Mouse (Mus musculus) midbrain, embryonic 12.5 days (tissue): Measurements from ENCODE around the gene Ptger1. TPM values are rescaled to one million over a fixed set of nuclear protein-coding genes. Genes with fewer than 3 reads are reported as not detected.

Experiments
- ATAC-seq: fragments of 200-750 bp; cut with Nextera tagmentation; 2 replicates; pipeline ENCODE4 v1.8.0; 2017; ENCODE audit warnings: low read depth, moderate TSS enrichment, moderate library complexity; ENCODE audit not compliant: low FRiP score
- H3K27ac ChIP-seq: fragments of 300-500 bp; sonication (generic); replicated peaks from 2 replicates; pipeline ENCODE4 v1.5.1; 2016; ENCODE audit warnings: mild to moderate bottlenecking
- H3K27me3 ChIP-seq: fragments of 300-500 bp; sonication (generic); 2 replicates; pipeline ENCODE4 v1.6.1; 2016; ENCODE audit warnings: mild to moderate bottlenecking
- H3K36me3 ChIP-seq: fragments of 300-500 bp; sonication (generic); 2 replicates; pipeline ENCODE4 v1.6.1; 2016
- H3K4me1 ChIP-seq: fragments of 300-500 bp; sonication (generic); 2 replicates; pipeline ENCODE4 v1.6.1; 2016
- H3K4me2 ChIP-seq: fragments of 300-500 bp; sonication (generic); replicated peaks from 2 replicates; pipeline ENCODE4 v1.6.1; 2016; ENCODE audit warnings: mild to moderate bottlenecking, moderate library complexity
- H3K4me3 ChIP-seq: fragments of 300-500 bp; sonication (generic); 2 replicates; pipeline ENCODE4 v1.5.1; 2016; ENCODE audit warnings: mild to moderate bottlenecking
- H3K9ac ChIP-seq: fragments of 300-500 bp; sonication (generic); replicated peaks from 2 replicates; pipeline ENCODE4 v1.6.1; 2016; ENCODE audit warnings: mild to moderate bottlenecking, moderate library complexity
- H3K9me3 ChIP-seq: fragments of 300-500 bp; sonication (generic); 2 replicates; pipeline ENCODE4 v1.6.1; 2016; ENCODE audit warnings: mild to moderate bottlenecking
- WGBS: fragments of 180-500 bp; shearing (Covaris S2); methylation state at CpG from one replicate; pipeline ENCODE4 v1.1.7; 2016; 5-methylcytosine and 5-hydroxymethylcytosine counted together
- polyA plus RNA-seq: library from polyadenylated mRNA; unstranded; fragments of >200 nt; fragmentation: Nextera tagmentation; extraction: Ambion mirVana; gene quantifications from 2 replicates; pipeline ENCODE4 v1.2.1, GENCODE M21; 2016

Ptger1 gene
- polyA plus RNA-seq, 1 experiment from 2014 or later, result 0.75 TPM

DNA sequence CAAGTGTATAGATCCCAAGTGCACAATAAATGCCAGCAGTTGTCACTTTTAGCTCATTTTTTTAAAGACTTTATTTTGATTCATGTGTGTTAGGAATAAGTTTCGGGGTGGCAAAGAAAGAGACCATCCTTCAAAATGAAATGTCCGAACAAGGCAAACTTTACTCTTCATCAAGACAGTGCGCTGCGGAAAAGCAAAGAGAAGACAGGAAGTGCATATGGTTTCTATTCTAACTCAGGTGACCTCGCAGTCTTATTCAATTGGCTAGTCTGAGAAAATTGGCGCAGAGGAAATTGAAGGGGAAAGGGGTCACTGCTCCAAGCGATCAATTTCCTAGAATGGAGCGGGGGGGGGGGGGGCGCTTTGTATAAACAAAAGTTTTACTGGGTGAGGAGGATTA is 33.1 kb downstream of the Ptger1 start:
- WGBS, result 58% methylated on average over 9 of the region's 9 CpGs
- H3K27me3 ChIP-seq, result peaks cover 6% of the 10 kb centered on the region; the same call in 1 of the 2 replicates
- peak overlapping the region; percentile 96 for H3K9ac ChIP-seq
- no peaks in the 10 kb centered on the region for H3K9me3 ChIP-seq
- peak overlapping the region; percentile 71; the same call in 1 of the 2 replicates for H3K27ac ChIP-seq
- peak overlapping the region; percentile 96 for H3K4me2 ChIP-seq
- no peak for ATAC-seq
- peaks cover 23% of the 10 kb centered on the region for H3K4me1 ChIP-seq
- no peaks in the 10 kb centered on the region for H3K36me3 ChIP-seq
- peak overlapping the region; percentile 87 for H3K4me3 ChIP-seq

DNA sequence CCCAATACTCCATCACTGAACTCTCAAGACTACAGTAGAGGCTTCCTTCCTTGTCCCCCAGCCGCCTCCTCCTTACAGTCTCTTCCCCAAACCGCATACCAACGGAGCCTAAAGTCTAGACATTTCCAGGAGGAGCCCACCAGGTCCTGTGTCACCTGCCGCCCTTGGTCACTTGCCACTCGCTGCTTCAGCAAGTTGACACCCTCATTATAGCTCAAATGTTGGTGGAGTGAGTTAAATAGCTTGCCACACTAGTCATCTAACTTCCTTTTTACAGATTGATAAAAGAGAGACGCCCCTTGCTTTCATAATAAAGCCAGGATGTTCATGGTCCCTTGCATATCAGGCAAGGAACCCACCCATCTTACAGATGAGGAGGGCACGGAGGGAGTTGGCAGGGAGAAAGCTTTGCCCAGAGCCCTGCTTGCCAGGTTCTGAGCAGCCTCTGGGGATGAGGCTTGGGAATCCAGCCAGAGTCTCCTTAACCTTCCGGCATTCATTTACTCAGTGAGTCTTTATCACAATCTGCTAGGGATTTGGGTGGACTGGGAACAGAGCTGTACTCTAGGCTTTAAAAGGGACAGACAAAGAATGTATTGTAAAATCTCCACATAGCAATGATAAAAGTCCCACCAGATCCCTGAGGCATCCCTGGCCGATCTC is 34.1 kb downstream of the Ptger1 start:
- WGBS, result 85% methylated on average over 9 of the region's 9 CpGs
- H3K9ac ChIP-seq, result no peak overlapping the region
- no peaks in the 10 kb centered on the region for H3K36me3 ChIP-seq
- no peak for ATAC-seq
- H3K27ac ChIP-seq, result no peak overlapping the region
- no peak overlapping the region for H3K4me2 ChIP-seq
- peaks cover 6% of the 10 kb centered on the region; the same call in 1 of the 2 replicates for H3K27me3 ChIP-seq
- no peak overlapping the region for H3K4me3 ChIP-seq
- peaks cover 23% of the 10 kb centered on the region for H3K4me1 ChIP-seq
- H3K9me3 ChIP-seq, result no peaks in the 10 kb centered on the region

DNA sequence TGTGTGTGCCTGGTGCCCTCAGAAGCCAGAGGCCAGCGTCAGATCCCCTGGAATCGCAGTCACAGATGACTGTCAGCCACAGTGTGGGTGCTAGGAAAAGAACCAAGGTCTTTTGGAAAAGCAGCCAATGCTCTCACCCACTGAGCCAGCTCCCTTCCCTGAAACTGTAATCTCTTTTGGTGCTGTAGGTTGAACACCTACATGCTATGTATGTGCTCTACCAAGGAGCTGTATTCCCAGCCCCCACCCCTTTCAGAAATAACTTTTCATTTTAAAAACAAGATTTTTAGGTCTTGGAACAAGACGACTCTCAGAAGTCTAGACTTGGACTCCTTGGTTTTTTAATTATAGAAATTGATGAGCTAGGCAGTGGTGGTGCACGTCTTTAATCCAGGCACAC is 36.9 kb downstream of the Ptger1 start:
- Histone ChIP-seq H3K9ac (no peak overlapping the region), H3K4me2 (no peak overlapping the region), H3K36me3 (no peaks in the 10 kb centered on the region), H3K27me3 (peaks cover 6% of the 10 kb centered on the region; the same call in 1 of the 2 replicates), H3K9me3 (no peaks in the 10 kb centered on the region), H3K27ac (no peak overlapping the region), H3K4me3 (no peak overlapping the region), H3K4me1 (peaks cover 9% of the 10 kb centered on the region)
- ATAC-seq, result no peak
- 80% methylated on average over 4 of the region's 4 CpGs for WGBS

DNA sequence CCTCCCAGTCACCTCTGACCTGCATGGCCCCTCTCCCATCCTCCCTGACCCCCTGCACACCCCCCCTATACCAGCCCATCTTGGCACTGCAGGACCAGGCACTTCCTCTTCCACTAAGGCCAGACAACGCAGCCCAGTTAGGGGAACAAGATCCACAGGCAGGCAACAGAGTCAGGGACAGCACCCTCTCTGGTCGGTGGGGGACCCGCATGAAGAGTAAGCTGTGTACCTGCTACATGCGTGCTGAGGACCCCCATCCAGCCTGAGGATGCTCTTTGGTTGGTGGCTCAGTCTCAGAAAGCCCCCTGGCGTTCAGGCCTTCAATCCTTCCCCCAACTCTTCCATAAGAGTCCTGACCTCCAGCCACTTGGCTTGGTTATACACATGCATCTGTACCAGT is 39.9 kb downstream of the Ptger1 start:
- Histone ChIP-seq H3K9me3 (no peaks in the 10 kb centered on the region), H3K27ac (no peak overlapping the region), H3K36me3 (no peaks in the 10 kb centered on the region), H3K4me3 (no peak overlapping the region), H3K9ac (no peak overlapping the region), H3K4me1 (no peaks in the 10 kb centered on the region), H3K4me2 (no peak overlapping the region), H3K27me3 (peaks cover 6% of the 10 kb centered on the region; the same call in 1 of the 2 replicates)
- ATAC-seq, result no peak
- WGBS, result 69% methylated on average over 5 of the region's 5 CpGs

DNA sequence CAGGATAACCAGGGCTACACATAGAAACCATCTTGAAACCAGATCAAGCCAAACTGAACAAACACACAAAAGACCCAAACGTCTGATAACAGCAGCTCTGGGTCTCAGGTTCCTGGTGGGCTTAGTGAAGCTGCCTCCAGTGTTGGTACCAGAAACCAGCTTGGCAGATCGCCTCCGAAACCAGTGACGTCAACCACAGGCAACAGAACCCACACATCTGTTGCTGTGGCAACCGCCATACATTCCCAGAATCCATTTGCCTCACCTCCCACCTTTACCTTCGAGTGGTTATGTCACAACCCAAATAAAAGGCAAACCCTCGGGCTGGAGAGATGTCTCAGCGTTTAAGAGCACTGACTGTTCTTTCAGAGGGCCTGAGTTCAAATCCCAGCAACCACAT is 41.1 kb downstream of the Ptger1 start:
- Histone ChIP-seq H3K27me3 (peaks cover 11% of the 10 kb centered on the region; the same call in 1 of the 2 replicates), H3K4me1 (no peaks in the 10 kb centered on the region), H3K27ac (no peak overlapping the region), H3K4me2 (no peak overlapping the region), H3K9me3 (no peaks in the 10 kb centered on the region), H3K4me3 (no peak overlapping the region), H3K9ac (no peak overlapping the region), H3K36me3 (no peaks in the 10 kb centered on the region)
- WGBS, result 80% methylated on average over 8 of the region's 8 CpGs
- no peak for ATAC-seq

DNA sequence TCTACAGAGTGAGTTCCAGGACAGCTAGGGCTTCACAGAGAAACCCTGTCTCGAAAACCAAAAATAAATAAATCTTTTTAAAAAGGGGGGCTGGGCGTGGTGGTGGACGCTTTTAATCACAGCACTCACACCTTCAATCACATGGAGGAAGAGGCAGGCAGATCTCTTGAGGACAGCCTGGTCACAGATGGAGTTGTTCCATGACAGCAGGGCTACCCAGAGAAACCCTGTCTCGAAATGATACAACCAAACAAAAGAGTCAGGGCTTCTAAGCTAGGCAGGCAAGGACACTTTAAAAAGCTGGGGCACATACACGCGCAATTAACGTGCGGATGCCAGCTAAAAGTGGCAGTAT is 48.2 kb downstream of the Ptger1 start:
- no peaks in the 10 kb centered on the region for H3K9me3 ChIP-seq
- peaks cover 8% of the 10 kb centered on the region for H3K36me3 ChIP-seq
- ATAC-seq, result no peak
- peaks cover 18% of the 10 kb centered on the region for H3K4me1 ChIP-seq
- H3K9ac ChIP-seq, result peak overlapping the region; percentile 43; the same call in 1 of the 2 replicates
- 17% methylated on average over 8 of the region's 8 CpGs for WGBS
- H3K27me3 ChIP-seq, result 0 out of 2 replicates have a peak, but pooled peaks cover 5% of the 10 kb centered on the region
- H3K4me2 ChIP-seq, result peak overlapping the region; percentile 97
- H3K4me3 ChIP-seq, result peak overlapping the region; percentile 92
- H3K27ac ChIP-seq, result no peak overlapping the region

DNA sequence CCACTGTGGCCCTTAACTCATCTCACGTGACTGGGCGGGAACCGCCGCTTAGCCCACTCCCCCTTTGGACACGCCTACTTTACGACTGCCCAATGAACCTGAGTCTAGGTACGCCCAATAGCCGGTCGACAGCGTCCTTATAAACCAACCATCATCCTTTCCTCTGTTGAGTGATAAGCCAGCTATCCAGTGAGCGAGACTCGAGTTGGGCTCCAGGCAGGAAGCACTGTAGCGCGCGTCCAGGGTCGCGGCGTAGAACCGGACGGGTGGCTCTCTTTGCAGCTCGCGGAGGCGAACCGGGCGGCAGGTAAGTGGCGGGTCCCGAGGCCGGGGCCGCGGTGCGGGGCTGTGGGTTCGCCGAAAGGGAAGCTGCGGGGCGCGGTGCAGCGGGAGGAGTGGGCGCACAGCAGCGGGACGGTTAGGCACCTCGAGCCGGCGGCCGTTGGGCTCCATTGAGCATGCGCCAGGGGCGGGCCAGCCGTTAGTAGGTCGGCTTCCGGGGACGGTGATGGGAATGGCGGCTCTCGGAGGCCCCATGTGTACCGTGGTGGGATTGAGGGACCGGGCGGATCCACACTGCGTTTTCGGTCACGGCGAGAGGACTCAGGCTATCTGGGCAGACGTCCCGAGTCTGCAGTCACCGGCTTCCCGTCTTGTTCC is 48.7 kb downstream of the Ptger1 start, which contains the start of gene Ddx39:
Ddx39 (plus strand) TSS at position 147 of the 660 bp plus-strand sequence.
- peak within 1 kb of the TSS; percentile 97 for H3K4me2 ChIP-seq
- H3K4me1 ChIP-seq, result peaks cover 18% of the 10 kb centered on the region
- H3K27me3 ChIP-seq, result 0 out of 2 replicates have a peak, but pooled peaks cover 5% of the 10 kb centered on the region
- ATAC-seq, result peak; percentile 100
- under 1% methylated on average over 61 of the region's 63 CpGs for WGBS
- peak within 1 kb of the TSS; percentile 89 for H3K27ac ChIP-seq
- H3K9me3 ChIP-seq, result no peaks in the 10 kb centered on the region
- peak within 1 kb of the TSS; percentile 83 for H3K9ac ChIP-seq
- H3K36me3 ChIP-seq, result peaks cover 13% of the 10 kb centered on the region
- H3K4me3 ChIP-seq, result peak within 1 kb of the TSS; percentile 92

DNA sequence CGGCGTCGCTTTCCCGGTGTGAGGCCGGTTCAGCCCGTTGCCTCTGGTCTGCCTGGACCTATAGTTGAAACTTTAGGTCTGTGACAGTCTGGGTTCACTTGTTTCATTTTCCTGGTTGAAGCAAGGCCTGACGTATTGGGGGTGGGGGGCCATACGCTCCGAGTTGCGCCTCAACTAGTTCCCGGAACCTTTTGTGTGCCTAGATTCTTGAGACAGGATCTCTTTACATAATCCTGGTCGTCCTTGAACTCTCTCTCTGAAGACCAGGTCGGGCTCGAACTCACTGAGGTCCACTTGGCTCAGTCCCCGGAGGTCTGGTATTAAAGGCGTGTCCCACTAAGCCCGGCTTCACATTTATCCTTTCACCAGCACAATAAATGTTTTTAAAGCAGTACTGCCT is 49.3 kb downstream of the Ptger1 start:
- Histone ChIP-seq H3K27ac (peak overlapping the region; percentile 89), H3K4me2 (peak overlapping the region; percentile 97), H3K4me1 (peaks cover 18% of the 10 kb centered on the region), H3K9me3 (no peaks in the 10 kb centered on the region), H3K9ac (peak overlapping the region; percentile 83), H3K36me3 (peaks cover 19% of the 10 kb centered on the region), H3K4me3 (peak overlapping the region; percentile 92), H3K27me3 (0 out of 2 replicates have a peak, but pooled peaks cover 5% of the 10 kb centered on the region)
- no peak for ATAC-seq
- 2% methylated on average over 17 of the region's 17 CpGs for WGBS

DNA sequence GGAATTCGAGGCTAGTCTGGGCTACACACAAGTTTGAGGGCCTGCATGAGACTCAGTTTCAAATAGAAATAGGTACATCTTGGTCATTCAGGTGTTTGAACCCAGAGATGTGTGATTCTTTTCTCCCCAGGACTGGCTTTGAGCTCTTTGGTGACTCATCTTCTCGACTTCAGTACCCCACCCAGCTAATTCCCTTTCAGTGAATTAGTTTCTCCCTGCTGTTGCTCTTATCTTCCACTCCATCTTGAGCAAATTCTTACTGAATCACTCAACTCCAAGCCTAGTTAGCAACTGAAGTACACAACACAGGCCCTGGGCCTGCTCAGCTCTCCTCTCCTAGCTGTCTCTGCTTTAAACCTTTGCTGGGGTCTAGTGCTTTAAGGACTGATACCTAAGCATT is 50.1 kb downstream of the Ptger1 start:
- no peaks in the 10 kb centered on the region for H3K9me3 ChIP-seq

DNA sequence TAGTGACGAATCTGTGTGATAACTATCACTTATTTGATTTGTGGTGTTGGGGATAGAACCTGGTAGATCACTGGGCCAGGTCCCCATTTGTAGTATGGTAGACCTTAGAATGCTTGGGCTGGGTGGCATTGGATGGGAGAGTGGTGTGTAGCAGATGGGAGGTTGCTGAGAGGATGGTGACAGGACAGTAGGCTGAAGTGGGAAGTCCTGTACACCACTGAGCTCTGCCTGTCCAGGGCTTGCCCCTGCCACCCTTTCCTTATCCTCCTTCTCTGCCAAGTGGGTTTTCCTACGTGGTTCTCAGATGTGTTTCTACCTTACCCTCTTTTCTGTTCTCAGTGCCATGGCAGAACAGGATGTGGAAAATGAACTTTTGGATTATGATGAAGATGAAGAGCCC is 52.6 kb downstream of the Ptger1 start:
- H3K4me3 ChIP-seq, result no peak overlapping the region
- peaks cover 52% of the 10 kb centered on the region for H3K36me3 ChIP-seq
- no peaks in the 10 kb centered on the region for H3K27me3 ChIP-seq
- 88% methylated on average over 2 of the region's 2 CpGs for WGBS
- H3K27ac ChIP-seq, result no peak overlapping the region
- no peak overlapping the region for H3K9ac ChIP-seq
- H3K4me1 ChIP-seq, result peaks cover 18% of the 10 kb centered on the region
- H3K9me3 ChIP-seq, result no peaks in the 10 kb centered on the region
- H3K4me2 ChIP-seq, result no peak overlapping the region
- ATAC-seq, result no peak

More for the DNA sequence above, 50.1 kb downstream of the Ptger1 start:
- Histone ChIP-seq H3K36me3 (peaks cover 27% of the 10 kb centered on the region), H3K4me3 (peak overlapping the region; percentile 92; the same call in 1 of the 2 replicates), H3K27ac (no peak overlapping the region), H3K4me1 (peaks cover 18% of the 10 kb centered on the region), H3K27me3 (0 out of 2 replicates have a peak, but pooled peaks cover 5% of the 10 kb centered on the region), H3K4me2 (peak overlapping the region; percentile 97), H3K9ac (no peak overlapping the region)
- 71% methylated on average over 2 of the region's 2 CpGs for WGBS
- no peak for ATAC-seq

DNA sequence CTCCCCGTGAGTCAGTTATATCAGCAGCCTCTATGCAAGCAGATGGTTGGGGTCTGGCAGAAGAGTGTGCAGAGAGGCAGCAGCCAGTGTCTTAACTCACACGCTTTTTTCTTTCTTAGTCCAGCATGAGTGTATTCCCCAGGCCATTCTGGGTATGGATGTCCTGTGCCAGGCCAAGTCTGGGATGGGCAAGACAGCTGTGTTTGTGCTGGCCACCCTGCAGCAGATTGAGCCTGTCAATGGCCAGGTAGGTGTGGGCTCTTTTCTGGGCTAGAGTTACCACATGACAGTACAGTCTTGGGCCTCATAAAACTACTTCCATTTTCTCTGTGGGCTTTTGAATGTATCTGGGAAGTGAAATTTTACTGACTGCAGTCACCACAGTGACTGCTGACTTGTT is 53.2 kb downstream of the Ptger1 start:
- no peaks in the 10 kb centered on the region for H3K27me3 ChIP-seq
- no peak overlapping the region for H3K4me2 ChIP-seq
- no peaks in the 10 kb centered on the region for H3K9me3 ChIP-seq
- peaks cover 58% of the 10 kb centered on the region for H3K36me3 ChIP-seq
- no peak overlapping the region for H3K9ac ChIP-seq
- WGBS, result 86% methylated on average over 2 of the region's 2 CpGs
- no peak for ATAC-seq
- no peak overlapping the region for H3K27ac ChIP-seq
- peaks cover 18% of the 10 kb centered on the region for H3K4me1 ChIP-seq
- no peak overlapping the region for H3K4me3 ChIP-seq

DNA sequence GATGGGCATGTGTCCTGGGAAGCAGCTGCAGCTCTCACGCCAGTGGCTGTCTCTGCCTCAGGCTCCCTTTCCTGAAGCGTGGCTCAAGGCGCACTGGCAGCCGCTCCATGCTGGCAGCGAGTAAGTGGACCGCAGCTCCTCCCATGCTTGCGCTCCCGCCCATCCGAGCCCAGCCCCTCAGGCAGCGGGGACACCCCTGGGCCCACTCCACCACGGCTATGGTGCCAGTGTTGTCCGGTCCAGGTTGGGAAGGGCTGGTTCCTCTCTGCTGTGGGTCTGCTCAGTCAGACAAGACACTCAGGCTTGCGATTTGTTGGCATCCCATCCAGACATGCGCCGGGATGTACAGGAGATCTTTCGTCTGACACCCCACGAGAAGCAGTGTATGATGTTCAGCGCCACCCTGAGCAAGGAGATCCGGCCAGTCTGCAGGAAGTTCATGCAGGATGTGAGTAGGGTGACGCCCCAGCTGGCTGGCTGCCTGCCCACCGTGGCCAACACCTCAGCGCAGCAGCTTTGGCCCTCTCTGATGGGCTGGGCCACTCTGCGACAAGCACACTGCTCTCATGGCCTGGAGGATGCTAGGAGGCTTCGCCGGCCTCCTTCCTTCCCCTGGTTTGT is 55.0 kb downstream of the Ptger1 start:
- peaks cover 10% of the 10 kb centered on the region for H3K4me1 ChIP-seq
- peaks cover 75% of the 10 kb centered on the region for H3K36me3 ChIP-seq
- no peak overlapping the region for H3K4me2 ChIP-seq
- H3K4me3 ChIP-seq, result no peak overlapping the region
- no peaks in the 10 kb centered on the region for H3K9me3 ChIP-seq
- 92% methylated on average over 25 of the region's 25 CpGs for WGBS
- no peak overlapping the region for H3K27ac ChIP-seq
- H3K27me3 ChIP-seq, result no peaks in the 10 kb centered on the region
- no peak for ATAC-seq
- no peak overlapping the region for H3K9ac ChIP-seq
